Mouse (Mus musculus): ENCODE results near the gene Ptprm.

The Ptprm gene

DNA sequence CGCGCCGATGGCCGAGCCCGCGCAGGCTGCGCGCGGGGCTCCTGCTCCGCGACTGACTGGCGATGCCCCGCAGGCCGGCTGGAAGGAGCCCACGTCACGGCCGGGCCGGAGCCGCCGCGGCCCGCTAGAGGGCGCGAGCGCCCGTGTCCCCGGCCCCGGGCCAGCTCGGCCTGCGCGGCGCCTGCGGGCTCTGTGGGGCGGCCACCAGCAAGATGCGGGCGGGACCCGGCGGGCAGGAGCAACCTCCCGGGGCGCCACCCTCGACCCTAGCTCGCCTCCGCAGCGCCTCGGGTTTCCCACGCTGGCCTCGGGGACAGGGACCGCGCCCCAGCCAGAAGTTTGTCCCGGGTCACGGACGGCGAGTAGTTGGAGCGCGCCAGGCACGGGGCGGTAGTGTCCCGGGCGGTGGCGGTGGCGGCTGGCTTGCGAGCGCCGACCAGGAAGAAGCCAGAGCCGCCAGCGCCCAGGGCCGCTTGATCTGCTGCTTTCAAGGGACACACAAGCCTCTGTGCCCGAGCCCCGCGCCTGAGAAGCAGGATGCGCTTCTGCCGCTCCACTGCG is at the start of gene Ptprm:
TSS of gene Ptprm (minus strand) at position 7 of the 561 bp plus-strand sequence.
- in situ Hi-C loops (cut with MboI; ENCODE audit: low sequenced_read_pairs): no loop called here

DNA sequence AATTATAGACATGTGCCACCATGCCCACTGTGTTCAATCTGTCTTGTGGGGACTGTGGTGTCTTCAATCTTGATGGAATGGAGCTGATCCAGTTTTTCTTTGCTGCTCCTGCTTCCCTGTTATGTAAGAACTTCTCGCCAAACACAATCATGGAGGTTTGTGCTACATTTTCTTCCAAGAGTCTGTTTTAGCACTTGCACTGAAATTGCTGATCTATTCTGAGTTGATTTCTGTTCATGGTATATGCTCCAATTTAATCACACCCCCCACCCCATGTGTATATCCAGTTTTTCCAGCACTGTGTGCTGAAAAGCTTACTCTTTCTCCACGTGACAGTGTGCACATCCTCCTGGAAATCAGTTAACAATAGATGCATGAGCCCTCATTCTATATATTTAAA is 41.9 kb upstream of the Ptprm start:
- in situ Hi-C loops (cut with MboI; ENCODE audit: low sequenced_read_pairs): no loop called here

DNA sequence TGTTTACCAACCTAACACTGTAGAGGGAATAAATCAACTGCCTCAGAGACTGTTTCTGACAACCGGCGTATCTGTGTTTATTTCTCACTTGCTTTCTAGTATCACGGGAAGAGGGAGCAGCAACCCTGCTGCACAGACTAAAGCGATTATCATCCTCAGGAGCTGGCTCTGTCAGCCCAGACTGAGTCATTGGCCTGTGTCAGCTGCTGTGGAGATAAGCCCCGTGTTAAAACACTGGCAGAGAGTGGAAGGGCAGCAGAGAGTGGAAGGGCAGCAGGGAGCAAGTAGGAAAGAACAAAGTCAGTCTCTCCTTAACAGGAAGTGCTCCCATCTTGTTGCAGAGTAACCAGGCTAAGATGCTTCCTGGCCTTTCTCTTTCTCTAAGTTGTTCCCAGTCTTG is 36.6 kb upstream of the Ptprm start:
- in situ Hi-C loops (cut with MboI; ENCODE audit: low sequenced_read_pairs): no loop called here

DNA sequence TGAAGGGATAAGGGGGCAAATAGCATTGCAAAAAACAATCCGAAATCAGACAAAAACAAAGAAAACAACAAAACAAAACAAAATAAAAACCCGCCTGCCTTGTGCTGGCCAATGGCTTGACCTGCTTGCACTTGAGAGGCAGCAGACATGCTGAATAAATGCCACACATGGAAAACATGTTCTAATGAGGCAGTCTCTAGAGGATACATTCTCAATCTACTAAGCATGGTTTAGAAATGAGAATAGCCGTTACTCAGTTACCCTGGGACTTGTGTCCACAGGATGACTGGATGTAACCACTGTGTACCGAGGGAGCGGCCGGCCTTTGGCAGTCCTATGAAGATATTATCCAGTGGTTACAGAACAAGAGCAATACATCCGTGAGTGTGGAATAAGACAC is 33.9 kb upstream of the Ptprm start:
- in situ Hi-C loops (cut with MboI; ENCODE audit: low sequenced_read_pairs): no loop called here

DNA sequence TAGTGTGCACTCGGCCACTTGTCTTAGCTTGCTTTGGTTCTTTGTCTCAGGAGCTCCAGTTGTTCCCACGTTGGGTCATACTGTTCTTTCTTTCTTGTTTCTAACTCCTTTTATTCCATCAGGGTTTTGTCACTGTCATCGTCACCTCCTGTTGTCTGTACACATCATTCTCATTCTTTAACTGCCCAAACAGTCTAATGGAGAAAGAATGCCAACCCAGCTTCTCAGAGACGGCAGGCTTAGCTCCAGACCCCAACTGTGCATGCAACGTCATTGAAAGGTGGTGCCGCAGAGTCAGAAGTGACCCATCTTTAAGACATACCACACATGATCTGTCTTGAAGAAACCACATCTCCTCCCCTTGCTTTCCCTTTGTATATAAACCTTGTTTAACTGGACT is 31.0 kb upstream of the Ptprm start:
- in situ Hi-C loops (cut with MboI; ENCODE audit: low sequenced_read_pairs): no loop called here

DNA sequence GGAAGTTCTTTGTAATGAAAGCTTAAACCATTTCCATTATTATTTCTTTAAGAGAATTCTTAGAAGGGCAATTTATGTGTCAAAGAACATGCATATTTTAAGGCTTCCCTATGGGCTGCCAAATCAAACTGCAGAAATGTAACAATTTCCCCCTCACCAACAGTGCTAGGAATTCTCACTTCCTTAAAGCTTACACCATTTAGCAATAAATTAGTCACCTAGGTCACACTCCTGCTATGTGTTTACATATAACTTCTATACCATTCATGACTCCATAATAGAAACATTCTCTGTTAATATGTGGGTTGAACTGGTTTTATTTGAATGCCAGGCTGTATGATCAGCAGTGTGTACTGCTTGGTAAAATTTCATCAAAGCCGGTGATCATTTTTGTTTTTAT is 29.4 kb upstream of the Ptprm start:
- in situ Hi-C loops (cut with MboI; ENCODE audit: low sequenced_read_pairs): no loop called here

DNA sequence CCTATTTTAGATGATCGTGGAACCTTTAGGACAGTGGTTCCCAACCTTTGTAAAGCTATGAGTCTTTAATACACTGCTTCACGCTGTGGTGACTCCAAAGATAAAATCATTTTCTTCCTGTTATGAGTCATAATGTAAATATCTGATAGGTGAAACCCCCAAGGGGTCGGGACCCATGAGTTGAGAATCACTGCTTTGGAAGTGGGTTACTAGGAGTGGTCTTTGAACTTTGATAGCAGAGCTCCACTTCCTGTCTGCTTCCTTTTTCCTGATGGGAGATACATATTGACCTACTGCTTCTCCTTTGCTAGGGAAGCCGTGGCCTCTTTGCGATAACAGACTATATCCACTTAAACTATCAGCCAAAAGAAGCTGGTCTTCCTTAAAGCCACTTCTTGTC is 27.4 kb upstream of the Ptprm start:
- in situ Hi-C loops (cut with MboI; ENCODE audit: low sequenced_read_pairs): no loop called here

DNA sequence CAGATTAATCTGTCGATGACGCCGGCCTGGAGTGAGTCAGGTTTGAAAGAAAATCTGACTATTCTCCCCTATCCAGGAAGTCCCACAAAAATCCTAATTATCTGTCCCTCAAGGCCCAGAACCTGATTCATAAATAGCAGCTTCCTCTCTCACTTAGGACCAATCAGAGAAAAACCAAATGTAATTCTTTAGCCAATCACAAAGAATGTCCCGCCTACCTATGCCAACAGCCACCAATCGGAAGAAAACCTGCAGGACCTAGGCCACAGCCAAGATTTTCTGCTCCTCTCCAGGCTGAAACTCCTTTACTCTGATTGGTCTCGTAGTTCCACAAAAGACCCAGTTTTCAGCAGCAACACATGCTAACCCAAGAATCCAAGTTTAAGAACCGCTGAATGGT is 13.6 kb upstream of the Ptprm start:
- in situ Hi-C loops (cut with MboI; ENCODE audit: low sequenced_read_pairs): no loop called here

DNA sequence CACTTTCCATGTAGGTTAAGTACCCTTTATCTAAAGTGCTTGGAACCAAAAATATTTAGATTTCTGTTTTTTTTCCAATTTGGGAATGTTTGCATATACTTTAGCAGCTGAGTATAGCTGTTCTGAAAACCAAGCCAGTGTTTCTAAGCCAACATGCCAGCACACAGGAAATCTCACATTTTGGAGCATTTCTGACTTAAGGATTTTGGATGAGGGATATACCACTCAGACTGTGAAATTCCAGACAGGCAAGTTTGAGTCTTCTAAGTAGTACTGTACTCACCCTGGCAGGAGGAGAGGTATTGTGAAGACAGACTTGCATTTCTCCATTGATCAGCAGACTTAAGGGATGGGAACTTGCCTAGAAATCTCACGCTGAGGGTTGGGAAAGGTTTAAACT is 10.2 kb upstream of the Ptprm start:
- in situ Hi-C loops (cut with MboI; ENCODE audit: low sequenced_read_pairs): no loop called here

DNA sequence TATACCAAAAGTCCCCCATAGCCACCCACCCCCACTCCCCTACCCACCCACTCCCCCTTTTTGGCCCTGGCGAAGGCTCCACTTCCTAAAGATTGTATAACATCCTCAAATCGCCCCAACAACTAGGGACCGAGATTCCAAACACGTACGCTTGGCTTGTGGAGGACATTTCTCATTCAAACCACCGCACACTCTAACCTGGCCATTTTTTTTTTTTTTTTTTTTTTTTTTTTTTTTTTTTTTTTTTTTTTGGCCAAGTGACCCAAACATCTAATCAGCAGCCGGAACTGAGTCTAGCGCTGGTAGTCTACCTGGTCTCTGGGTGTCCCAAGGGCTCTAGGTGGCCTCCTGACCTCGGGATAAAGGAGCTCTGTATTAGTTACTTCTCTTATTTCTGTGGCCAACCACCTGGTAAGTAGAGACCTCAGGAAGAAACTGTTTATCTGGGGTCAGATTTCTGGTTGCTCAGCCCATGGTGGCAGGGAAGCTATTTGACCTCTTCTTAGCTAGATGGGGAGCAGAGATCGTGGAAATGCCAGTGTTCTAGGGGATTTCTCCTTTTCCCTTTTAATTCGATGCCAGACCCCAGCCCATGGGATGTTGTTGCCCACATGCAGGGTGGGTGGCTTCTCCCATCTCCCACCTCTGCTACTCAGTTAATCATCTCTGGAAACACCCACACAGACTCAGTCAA is 9.3 kb upstream of the Ptprm start:
- in situ Hi-C loops (cut with MboI; ENCODE audit: low sequenced_read_pairs): no loop called here

DNA sequence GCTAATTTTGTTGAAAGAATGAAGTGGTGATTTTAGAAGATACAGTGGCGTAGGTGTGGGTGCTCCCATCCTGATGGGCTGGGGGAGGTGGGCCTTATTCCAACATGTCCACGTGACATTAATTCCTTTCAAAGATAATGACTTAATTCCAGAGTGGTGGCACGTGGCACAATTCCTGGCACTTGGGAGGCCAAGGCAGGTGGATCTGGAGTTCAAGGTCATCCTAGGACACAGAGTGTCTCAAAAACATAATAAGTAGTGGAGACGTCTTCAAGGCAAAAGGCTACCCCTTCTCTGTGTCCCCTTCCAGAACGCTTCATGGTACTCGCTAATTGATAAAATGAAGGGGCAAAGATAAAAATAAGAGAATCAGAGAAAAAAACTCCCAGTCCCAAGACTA is 7.9 kb upstream of the Ptprm start:
- in situ Hi-C loops (cut with MboI; ENCODE audit: low sequenced_read_pairs): no loop called here

DNA sequence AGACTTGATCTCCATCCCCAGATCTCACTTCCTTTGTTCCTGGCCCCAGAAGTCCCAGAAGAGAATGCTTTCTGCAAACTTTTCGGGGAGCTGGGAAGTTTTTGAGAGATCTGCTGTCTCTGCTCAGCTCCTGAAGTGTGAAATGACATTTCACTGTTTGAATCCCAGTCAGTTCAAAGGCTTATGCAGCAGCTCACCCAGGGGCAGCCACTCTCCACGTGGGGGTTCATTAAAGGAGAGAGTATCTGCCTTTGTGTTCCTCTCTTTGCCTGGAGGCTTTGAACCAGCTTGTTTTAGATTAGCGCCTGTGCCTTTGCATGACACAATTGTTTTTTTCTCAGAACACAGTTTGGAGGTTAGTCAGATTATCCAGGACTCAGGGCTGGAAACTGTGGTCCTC is 6.3 kb upstream of the Ptprm start:
- in situ Hi-C loops (cut with MboI; ENCODE audit: low sequenced_read_pairs): no loop called here

DNA sequence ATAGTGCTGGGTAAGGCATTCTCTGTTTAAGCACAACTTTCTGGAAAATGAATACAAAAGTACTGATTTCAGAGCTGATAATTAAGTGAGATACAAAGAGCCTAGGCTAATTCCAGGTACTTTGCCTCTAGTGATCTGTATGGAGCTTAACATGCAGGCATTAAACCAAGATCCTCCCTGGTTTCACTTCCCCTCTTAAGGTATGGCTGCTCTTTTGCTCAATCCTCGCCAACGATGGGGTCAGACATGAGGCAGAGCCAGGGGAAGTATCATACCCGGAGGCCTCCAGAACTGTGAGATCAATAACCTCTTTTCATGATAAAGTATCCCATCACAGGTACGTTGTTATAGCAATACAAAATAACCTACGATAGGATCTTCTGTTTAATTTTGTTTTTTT is 5.3 kb upstream of the Ptprm start:
- in situ Hi-C loops (cut with MboI; ENCODE audit: low sequenced_read_pairs): no loop called here

DNA sequence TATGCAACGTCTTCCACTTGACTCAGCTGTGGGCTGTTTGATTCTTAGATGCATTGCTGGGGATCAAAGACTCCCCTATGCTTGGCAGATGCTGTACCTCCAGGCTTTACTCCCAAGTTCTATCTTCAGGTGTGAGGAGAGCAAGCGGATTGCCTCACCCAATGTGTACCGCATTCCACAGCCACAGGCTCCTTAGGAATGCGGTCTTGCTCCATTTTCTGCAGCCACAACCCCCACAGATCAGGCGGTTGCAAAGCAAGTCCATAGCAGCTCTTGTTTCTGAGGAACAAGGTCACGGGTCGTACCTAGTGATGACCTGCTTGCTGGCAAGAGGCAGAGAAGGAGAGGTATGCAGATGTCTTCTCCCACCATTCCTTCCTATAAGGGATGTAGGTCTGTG is 4.3 kb upstream of the Ptprm start:
- in situ Hi-C loops (cut with MboI; ENCODE audit: low sequenced_read_pairs): no loop called here

DNA sequence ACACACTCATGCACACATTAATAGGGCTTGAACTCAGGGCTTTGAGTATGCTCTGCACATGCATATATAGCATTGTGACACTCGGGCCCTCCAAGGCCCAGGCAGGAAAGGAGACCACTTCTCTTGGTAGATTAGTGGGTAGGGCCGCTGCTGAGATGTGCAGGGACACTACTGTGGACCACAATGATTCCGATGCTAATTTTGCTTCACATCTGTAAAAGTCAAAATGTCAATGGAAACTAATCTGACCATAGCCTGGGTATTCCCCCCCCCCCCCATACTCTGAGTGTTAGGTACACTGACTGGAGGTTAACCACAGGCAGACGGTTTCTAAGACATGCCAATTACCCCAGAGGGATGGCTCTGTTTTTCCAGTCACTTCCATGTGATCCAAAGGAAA is 2.9 kb upstream of the Ptprm start:
- in situ Hi-C loops (cut with MboI; ENCODE audit: low sequenced_read_pairs): no loop called here

DNA sequence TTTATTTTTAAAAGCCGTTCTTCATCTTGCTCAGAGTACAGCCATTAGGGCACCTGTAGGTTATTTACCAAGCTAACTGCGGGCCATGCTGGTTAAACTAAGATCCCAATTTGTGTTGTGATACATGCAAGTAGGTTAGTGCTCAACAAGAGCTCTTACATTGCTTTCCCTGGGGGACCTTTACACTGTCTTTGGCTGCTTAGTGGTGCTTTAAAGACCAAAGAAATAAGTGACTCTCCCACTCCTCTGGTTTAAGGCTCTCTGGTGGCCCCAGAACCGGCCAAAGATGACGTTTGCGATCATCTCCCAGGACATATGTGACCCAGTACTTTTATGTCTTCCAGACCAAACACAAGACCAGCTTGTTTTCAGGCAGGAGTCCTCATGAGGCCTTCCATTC is 994 bp upstream of the Ptprm start:
- in situ Hi-C loops (cut with MboI; ENCODE audit: low sequenced_read_pairs): no loop called here

DNA sequence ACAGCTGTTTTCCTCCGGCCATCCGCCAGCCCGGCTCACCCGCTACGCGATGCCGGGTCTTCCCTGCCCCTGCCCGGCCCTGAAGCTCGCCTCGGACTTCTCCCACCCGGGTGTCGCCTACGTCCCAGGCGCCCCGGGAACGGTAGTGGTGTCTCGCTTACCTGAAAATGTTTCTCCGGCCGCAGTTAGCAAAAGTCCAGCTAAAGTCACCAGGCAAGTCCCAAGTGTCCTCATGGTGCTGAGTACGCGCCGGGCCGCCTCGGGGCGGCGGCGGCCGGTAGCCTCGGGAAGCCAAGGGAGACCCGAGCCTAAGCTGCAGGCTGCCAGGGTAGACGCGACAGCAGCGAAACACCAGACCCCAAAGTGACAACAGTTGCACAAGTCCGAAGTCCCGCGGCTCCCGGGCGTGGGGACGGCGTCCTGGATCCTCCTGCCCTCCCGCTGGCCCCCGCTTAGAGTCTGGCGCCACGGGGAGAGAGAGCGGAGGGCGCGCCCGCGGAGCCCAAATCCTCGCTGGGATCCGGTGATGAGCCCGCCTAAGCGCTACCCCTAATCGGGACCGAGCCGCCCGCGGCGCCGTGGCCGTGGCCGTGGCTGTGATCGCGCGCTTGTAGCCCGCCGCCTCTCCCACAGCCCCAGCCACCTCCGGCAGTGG is 334 bp downstream of the Ptprm start:
- in situ Hi-C loops (cut with MboI; ENCODE audit: low sequenced_read_pairs): no loop called here

DNA sequence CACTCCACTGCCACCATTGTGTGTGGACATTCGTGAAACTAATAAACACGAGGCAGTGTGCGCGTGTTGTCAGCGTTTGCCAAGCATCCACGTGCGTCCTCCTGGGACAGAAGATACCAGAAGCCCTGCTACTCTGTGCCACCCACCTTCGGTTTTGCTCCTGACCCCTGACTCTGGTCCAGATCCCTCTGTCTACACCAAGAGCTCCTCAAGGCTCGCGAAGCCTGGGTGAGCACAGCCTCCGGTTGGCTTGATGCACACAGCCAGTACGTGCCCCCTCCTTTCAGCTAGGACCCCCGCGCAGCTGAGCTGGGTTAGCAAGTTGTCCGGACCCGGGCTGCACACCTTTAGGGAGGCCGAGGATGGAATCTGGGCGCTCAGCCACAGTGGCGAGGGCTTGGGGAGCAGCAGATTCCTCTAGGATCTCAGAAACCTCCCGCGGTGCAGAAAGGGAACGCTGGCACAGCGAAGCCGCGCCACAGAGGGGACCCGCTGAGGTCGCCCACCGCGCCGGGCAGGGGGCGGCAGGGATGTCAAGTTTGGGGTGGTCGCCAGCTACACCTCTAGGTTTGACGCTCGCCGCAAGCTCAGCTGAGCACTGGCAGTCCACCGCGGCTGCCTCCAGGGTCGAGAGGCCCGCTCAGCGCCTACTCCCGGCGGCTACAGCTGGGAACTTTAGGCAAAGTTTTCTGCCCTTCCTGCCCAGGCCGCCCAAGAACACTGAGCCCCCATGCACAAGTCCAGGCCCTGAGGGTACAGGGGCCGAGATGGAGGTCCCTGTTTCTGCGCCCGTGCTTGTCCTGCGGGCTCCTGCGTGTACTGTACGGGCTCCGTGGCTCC is 1.1 kb downstream of the Ptprm start:
- in situ Hi-C loops (cut with MboI; ENCODE audit: low sequenced_read_pairs): no loop called here

DNA sequence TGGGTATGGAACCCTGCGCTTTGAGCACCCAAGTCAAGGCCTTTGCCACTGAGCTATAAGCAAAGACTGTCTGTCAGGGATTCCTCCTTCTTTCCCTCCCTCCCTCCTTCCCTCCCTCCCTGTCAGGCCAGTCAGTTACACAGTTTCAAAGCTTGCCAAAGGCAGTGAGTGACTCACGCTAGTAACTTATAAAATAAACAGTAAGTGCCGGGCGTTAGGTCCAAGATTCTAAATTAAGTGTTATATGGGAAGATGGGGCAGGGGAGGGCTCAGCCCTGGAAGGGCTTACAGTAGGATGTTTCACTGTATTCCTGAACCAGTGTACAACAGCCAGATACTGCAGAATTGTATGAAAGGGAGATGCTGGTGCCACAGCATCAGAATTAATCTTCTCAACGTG is 2.8 kb downstream of the Ptprm start:
- in situ Hi-C loops (cut with MboI; ENCODE audit: low sequenced_read_pairs): no loop called here

DNA sequence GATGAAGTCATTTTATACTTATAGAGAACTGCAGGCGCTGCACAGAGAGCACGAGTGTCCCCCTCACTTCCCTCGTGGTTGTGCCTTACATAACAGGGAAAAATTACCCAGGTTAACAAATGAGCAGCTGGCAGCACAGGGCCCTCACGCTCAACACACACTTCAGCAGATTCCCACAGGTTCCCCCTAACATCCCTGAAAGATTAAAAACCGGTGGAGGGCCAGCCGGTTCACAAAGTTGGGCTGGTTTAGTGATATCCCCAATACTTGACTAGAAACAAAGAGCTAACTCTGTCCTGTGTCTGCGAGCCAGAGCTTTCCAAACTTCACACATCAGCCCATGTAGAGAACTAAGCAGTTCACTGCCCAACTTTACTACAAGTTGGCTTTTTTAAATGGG is 3.7 kb downstream of the Ptprm start:
- in situ Hi-C loops (cut with MboI; ENCODE audit: low sequenced_read_pairs): no loop called here

DNA sequence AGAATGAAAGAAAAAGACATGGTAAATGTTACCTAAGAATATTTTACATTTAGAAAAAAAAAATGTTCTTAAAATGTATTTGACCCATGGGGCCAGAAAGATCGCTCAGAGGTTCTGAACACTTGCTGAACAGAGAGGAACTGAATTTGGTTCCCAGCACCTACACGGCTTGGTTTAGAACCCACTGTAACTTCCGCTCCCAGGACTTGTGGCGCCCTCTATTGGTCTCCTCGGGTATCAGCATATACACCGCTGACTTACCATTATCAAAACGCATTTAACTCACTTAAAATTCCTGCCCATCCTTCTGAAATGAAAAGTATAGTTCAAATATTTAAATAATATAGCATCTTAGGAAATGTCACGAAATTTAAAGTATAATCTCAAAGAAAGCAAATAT is 4.7 kb downstream of the Ptprm start:
- in situ Hi-C loops (cut with MboI; ENCODE audit: low sequenced_read_pairs): no loop called here

DNA sequence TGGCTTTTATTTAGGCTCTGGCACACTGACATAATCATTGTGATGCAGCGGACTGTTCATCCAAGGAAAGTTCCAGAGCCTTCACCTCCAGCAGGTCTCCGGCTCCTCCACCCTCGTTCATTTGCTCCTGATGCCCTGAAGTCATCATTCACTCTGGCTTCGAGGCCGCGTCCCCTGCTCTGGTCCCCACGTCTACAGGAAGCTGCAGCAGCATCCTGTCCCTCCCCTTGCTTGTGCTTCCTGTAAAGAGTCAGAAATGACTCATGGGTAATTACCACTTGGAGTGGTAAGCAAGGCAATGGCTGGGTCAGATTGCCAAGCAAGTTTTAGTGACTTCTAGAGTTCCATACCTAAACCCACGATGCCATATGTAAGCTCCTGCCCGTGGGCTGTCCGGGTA is 7.3 kb downstream of the Ptprm start:
- in situ Hi-C loops (cut with MboI; ENCODE audit: low sequenced_read_pairs): no loop called here

All from CH12F3 (cell line).